Mouse (Mus musculus): ENCODE data around the gene Kcnk6. TPM values are rescaled to one million over a fixed set of nuclear protein-coding genes. Genes with fewer than 3 reads are reported as not detected.

Gene Kcnk6
- polyA plus RNA-seq, 1 experiment = not detected

DNA sequence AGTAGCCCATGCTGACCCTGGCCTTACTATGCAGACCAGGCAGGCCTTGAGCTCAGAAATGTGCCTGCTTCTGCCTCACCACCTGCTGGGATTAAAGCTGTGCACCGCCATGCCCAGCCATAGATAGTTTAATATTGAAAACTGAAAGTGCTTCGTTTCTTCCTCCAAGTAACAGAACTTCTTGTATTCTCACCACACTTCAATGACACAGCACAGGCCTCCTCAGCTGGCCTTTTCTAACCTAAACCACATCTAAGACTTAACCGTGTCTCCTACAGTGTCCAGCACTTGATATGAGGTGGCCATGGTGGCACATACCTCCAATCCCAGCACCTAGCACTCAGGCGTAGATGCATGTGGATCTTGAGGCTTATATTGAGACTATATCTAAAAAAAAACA, 38.1 kb upstream of the Kcnk6 start:
- H3K4me1 ChIP-seq (ENCODE audit: control insufficient read depth) = no peaks in the 10 kb centered on the region
- H3K4me3 ChIP-seq (replicated peaks) = no peak overlapping the region
- no peaks in the 10 kb centered on the region for H3K9me3 ChIP-seq (ENCODE audit: control insufficient read depth, low read length)
- TF ChIP-seq TAL1 (IDR thresholded peaks at IDR 0.05; ENCODE audit: low read length) = no peak
- TF ChIP-seq GATA1 (IDR thresholded peaks at IDR 0.05; ENCODE audit: low read length) = no peak
- H3K27me3 ChIP-seq (ENCODE audit: control insufficient read depth) = no peaks in the 10 kb centered on the region
- no peaks in the 10 kb centered on the region for H3K36me3 ChIP-seq (ENCODE audit: control insufficient read depth)

DNA sequence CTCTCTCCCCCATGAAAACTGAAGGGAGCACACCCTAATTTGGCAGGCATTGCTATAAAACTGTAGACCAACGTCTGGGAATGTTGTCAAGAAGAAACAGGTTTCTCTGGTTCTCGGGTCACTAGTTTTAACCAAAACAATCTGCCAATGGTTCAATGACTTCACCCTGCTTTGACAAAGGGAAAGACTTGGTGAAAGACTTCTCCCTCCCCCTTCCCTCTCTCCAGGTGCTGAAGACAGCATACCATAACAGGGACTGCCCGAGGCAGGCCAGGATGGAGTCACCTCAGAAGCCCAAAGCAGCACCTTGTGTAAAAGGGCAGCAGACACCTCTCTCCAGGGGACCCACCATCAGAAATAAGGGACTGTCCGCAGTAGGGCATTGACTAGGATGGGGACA, 34.6 kb upstream of the Kcnk6 start:
- H3K4me3 ChIP-seq (replicated peaks) = no peak overlapping the region
- H3K9me3 ChIP-seq (ENCODE audit: control insufficient read depth, low read length) = no peaks in the 10 kb centered on the region
- no peaks in the 10 kb centered on the region for H3K4me1 ChIP-seq (ENCODE audit: control insufficient read depth)
- no peaks in the 10 kb centered on the region for H3K36me3 ChIP-seq (ENCODE audit: control insufficient read depth)
- H3K27me3 ChIP-seq (ENCODE audit: control insufficient read depth) = no peaks in the 10 kb centered on the region
- TF ChIP-seq TAL1 (IDR thresholded peaks at IDR 0.05; ENCODE audit: low read length) (no peak), GATA1 (IDR thresholded peaks at IDR 0.05; ENCODE audit: low read length) (no peak)

DNA sequence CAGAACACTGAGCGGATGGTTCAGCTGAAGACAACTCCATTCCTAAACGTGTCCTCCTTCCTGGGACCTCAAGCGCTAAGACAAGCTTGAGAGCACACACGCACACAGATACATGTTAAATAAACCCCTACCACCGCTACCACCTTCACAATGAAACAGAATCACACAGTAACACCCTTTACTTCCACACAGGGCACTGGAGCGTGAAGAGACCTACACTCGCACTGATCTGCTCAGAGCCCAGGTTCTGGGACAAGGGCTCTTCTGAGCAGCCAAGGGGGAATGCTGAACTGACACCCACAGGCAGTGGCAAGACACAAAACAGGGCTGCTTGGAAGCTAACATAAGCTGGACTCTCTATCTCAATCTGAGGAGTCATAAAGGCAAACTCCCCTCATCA, 33.3 kb upstream of the Kcnk6 start:
- Histone ChIP-seq H3K4me3 (replicated peaks) (no peak overlapping the region), H3K4me1 (ENCODE audit: control insufficient read depth) (no peaks in the 10 kb centered on the region), H3K36me3 (ENCODE audit: control insufficient read depth) (no peaks in the 10 kb centered on the region), H3K27me3 (ENCODE audit: control insufficient read depth) (no peaks in the 10 kb centered on the region), H3K9me3 (ENCODE audit: control insufficient read depth, low read length) (no peaks in the 10 kb centered on the region)
- TF ChIP-seq GATA1 (IDR thresholded peaks at IDR 0.05; ENCODE audit: low read length) = no peak
- TF ChIP-seq TAL1 (IDR thresholded peaks at IDR 0.05; ENCODE audit: low read length) = no peak

DNA sequence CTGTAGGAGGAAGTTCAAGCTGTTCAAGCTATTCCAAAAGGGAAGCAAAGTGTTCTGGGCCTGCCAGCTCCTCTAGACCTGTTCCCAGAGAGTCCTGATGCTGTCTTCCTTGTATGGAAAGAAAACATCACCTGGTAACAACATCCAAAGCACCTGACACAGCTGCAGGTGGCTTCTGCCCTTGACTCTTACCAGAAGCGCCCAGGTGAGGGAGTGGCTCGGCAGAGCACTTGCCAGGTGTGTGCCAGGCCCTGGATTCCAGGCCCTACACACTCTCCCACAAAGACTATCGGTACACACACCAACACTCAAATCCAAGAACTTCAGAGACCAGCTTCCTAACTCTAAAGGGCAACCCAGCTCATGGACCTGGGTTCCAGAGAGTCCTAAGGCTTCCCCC, 31.5 kb upstream of the Kcnk6 start:
- TF ChIP-seq GATA1 (IDR thresholded peaks at IDR 0.05; ENCODE audit: low read length) (no peak), TAL1 (IDR thresholded peaks at IDR 0.05; ENCODE audit: low read length) (no peak)
- H3K27me3 ChIP-seq (ENCODE audit: control insufficient read depth) = no peaks in the 10 kb centered on the region
- no peak overlapping the region for H3K4me3 ChIP-seq (replicated peaks)
- H3K4me1 ChIP-seq (ENCODE audit: control insufficient read depth) = no peaks in the 10 kb centered on the region
- H3K9me3 ChIP-seq (ENCODE audit: control insufficient read depth, low read length) = no peaks in the 10 kb centered on the region
- no peaks in the 10 kb centered on the region; the same call in 1 of the 2 replicates for H3K36me3 ChIP-seq (ENCODE audit: control insufficient read depth)

DNA sequence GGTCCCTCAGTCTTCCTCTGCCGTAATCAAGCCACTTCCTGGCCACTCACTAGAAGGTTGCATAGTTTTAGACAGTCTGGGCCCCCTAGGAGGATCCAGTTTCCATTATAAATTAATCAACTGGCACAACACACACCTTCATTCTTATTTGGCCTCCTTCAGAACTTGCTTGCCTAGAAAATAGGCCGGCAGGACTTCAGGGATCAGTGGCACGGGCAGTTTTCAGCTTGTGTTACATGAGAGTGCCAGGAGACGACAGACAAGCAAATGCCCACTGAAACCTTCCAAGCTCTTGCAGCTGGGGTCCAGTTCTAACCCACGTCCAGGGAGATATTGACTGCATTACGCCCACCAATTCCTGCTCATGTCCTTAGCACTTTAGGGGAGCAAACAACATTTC, 29.8 kb upstream of the Kcnk6 start:
- Histone ChIP-seq H3K4me1 (ENCODE audit: control insufficient read depth) (no peaks in the 10 kb centered on the region), H3K4me3 (replicated peaks) (no peak overlapping the region), H3K27me3 (ENCODE audit: control insufficient read depth) (no peaks in the 10 kb centered on the region), H3K36me3 (ENCODE audit: control insufficient read depth) (peaks cover under 1% of the 10 kb centered on the region; the same call in 1 of the 2 replicates), H3K9me3 (ENCODE audit: control insufficient read depth, low read length) (no peaks in the 10 kb centered on the region)
- no peak for TF ChIP-seq GATA1 (IDR thresholded peaks at IDR 0.05; ENCODE audit: low read length)

DNA sequence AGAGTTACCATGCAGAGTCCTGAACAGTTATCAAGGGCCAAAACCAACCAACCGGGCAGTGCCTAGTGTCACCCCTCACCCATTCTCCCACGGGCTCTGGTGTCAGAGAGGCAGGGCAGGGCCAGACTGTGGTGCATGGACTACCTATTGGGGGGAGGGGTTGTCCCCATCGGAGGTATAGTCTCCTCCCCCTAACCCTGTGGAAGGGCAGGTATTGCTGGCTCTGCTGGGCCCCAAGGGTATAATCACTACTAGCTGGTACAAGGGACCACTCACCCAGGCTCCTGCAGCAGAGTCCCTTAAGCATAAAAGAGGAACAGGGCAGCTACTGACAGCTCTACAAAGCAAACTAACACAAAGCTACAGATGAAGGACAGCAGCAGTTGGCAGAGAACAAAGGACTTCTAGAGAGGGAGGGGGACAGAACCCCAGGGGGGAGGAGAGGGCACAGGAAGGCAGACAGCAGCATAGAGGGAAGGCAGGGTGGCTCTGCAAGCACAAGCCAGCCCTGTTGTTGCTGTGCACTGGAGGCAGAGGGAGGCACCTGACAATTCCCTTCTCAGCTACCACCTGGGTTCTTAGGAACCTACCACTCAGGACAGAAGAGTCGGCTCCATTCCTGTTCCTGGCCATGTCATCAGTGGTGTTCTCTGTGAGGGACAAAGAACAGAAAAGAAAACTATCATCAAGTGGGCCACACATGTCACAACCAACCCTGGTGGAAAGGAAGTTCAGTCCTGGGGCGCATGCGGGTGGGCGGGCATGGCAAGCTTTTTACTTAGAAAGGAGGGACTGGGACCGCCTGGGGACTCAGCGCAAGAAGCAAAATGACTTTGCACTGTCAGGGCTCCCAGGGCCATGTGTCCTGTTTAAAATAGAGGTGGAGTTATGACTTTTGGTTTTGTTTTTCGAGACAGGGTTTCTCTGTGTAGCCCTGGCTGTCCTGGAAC, 27.7 kb upstream of the Kcnk6 start:
- no peaks in the 10 kb centered on the region for H3K9me3 ChIP-seq (ENCODE audit: control insufficient read depth, low read length)
- no peak overlapping the region for H3K4me3 ChIP-seq (replicated peaks)
- no peaks in the 10 kb centered on the region for H3K4me1 ChIP-seq (ENCODE audit: control insufficient read depth)
- H3K36me3 ChIP-seq (ENCODE audit: control insufficient read depth) = peaks cover 3% of the 10 kb centered on the region; the same call in 1 of the 2 replicates
- H3K27me3 ChIP-seq (ENCODE audit: control insufficient read depth) = no peaks in the 10 kb centered on the region
- TF ChIP-seq GATA1 (IDR thresholded peaks at IDR 0.05; ENCODE audit: low read length) = no peak
- TF ChIP-seq TAL1 (IDR thresholded peaks at IDR 0.05; ENCODE audit: low read length) = no peak

DNA sequence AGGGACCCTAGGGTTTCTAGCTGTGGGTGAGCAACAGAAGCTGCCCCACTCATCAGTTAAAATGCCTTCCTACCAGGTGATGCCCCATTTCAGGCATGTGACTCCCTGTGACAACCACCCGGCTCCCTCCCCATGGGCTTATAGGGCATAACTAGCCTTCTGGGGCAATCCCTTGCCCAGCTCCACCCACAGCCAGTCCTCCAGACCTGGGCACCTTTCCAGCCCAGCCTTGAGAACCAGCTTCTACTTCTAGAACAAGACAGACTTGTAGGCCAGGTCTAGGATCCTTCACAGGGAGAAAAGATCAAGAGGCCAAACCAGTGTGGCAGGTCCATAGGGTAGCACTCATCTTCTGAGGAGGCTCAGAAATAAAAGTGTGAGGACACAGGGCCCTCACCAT, 25.1 kb upstream of the Kcnk6 start:
- Histone ChIP-seq H3K36me3 (ENCODE audit: control insufficient read depth) (peaks cover 3% of the 10 kb centered on the region; the same call in 1 of the 2 replicates), H3K9me3 (ENCODE audit: control insufficient read depth, low read length) (no peaks in the 10 kb centered on the region), H3K4me1 (ENCODE audit: control insufficient read depth) (peaks cover 4% of the 10 kb centered on the region; the same call in 1 of the 2 replicates), H3K4me3 (replicated peaks) (no peak overlapping the region), H3K27me3 (ENCODE audit: control insufficient read depth) (no peaks in the 10 kb centered on the region)
- TF ChIP-seq GATA1 (IDR thresholded peaks at IDR 0.05; ENCODE audit: low read length) = no peak
- TF ChIP-seq TAL1 (IDR thresholded peaks at IDR 0.05; ENCODE audit: low read length) = no peak

GRCm38 (mm10) chr7:29255875-29256274, 23.6 kb upstream of the Kcnk6 start:
- TF ChIP-seq TAL1 (IDR thresholded peaks at IDR 0.05; ENCODE audit: low read length) (no peak), GATA1 (IDR thresholded peaks at IDR 0.05; ENCODE audit: low read length) (no peak)
- Histone ChIP-seq H3K4me1 (ENCODE audit: control insufficient read depth) (peaks cover 4% of the 10 kb centered on the region; the same call in 1 of the 2 replicates), H3K9me3 (ENCODE audit: control insufficient read depth, low read length) (no peaks in the 10 kb centered on the region), H3K27me3 (ENCODE audit: control insufficient read depth) (no peaks in the 10 kb centered on the region), H3K36me3 (ENCODE audit: control insufficient read depth) (peaks cover 3% of the 10 kb centered on the region; the same call in 1 of the 2 replicates), H3K4me3 (replicated peaks) (no peak overlapping the region)

DNA sequence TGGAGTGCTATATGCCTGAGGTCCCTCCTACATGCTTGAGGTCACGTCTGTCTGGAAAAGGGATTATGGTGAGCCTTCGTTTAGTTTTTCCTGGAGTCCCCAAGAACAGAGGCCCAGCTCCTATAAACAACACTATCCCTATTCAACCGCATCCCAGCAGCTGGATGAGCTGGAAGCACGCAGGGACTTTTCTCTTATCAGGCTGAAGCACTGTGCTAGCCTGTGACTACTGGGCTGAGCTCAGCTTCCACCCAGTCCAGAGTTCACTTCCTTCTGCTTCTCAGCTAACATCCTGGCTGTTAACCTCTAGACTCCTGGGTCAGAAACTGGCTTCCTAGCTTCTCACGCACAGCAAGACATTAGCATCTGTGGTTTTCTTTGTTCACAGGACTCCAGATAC, 21.5 kb upstream of the Kcnk6 start:
- no peak for TF ChIP-seq TAL1 (IDR thresholded peaks at IDR 0.05; ENCODE audit: low read length)
- no peak for TF ChIP-seq GATA1 (IDR thresholded peaks at IDR 0.05; ENCODE audit: low read length)

More for the DNA sequence above, 21.5 kb upstream of the Kcnk6 start:
- peaks cover 3% of the 10 kb centered on the region; the same call in 1 of the 2 replicates for H3K36me3 ChIP-seq (ENCODE audit: control insufficient read depth)
- H3K4me1 ChIP-seq (ENCODE audit: control insufficient read depth) = peaks cover 4% of the 10 kb centered on the region; the same call in 1 of the 2 replicates
- no peaks in the 10 kb centered on the region for H3K27me3 ChIP-seq (ENCODE audit: control insufficient read depth)
- H3K9me3 ChIP-seq (ENCODE audit: control insufficient read depth, low read length) = no peaks in the 10 kb centered on the region
- H3K4me3 ChIP-seq (replicated peaks) = no peak overlapping the region

Measured in erythroblast, embryonic 14.5 days (primary cell).